Mouse (Mus musculus) ES-Bruce4 (cell line): ENCODE data around the gene Trmt1l. TPM values are rescaled to one million over a fixed set of nuclear protein-coding genes. Genes with fewer than 3 reads are reported as not detected.

Source experiments
- H3K27ac ChIP-seq: 2 replicates; pipeline ENCODE4 v1.5.1; 2012; ENCODE audit warnings: low read length, inconsistent platforms; ENCODE audit not compliant: insufficient read depth
- H3K27me3 ChIP-seq: 2 replicates; pipeline ENCODE4 v1.6.1; 2012; ENCODE audit warnings: mild to moderate bottlenecking, low read length, inconsistent platforms; ENCODE audit not compliant: control insufficient read depth, poor library complexity, insufficient read depth, severe bottlenecking
- H3K36me3 ChIP-seq: 2 replicates; pipeline ENCODE4 v1.6.1; 2012; ENCODE audit warnings: inconsistent platforms, mild to moderate bottlenecking, low read length, moderate library complexity; ENCODE audit not compliant: control insufficient read depth, poor library complexity, insufficient read depth, severe bottlenecking
- H3K4me1 ChIP-seq: one replicate; pipeline ENCODE4 v1.8.1; 2011; ENCODE audit warnings: low read length; ENCODE audit not compliant: control insufficient read depth, insufficient read depth
- H3K4me3 ChIP-seq: 2 replicates; pipeline ENCODE4 v1.5.1; 2011; ENCODE audit warnings: low read depth, mild to moderate bottlenecking, low read length
- H3K9ac ChIP-seq: 2 replicates; pipeline ENCODE4 v1.6.1; 2012; ENCODE audit warnings: low read depth, mild to moderate bottlenecking, inconsistent platforms; ENCODE audit not compliant: poor library complexity, severe bottlenecking
- H3K9me3 ChIP-seq: replicated peaks from 2 replicates; pipeline ENCODE4 v1.6.1; 2012; ENCODE audit warnings: mild to moderate bottlenecking, low read length, inconsistent platforms; ENCODE audit not compliant: control insufficient read depth, poor library complexity, insufficient read depth, severe bottlenecking
- CTCF ChIP-seq: IDR thresholded peaks from one replicate; pipeline ENCODE4 v1.8.1; 2011; ENCODE audit warnings: low read depth, low read length
- EP300 ChIP-seq: IDR thresholded peaks from 2 replicates; pipeline ENCODE4 v1.6.1; 2011; ENCODE audit warnings: low read depth, low read length; ENCODE audit not compliant: insufficient read depth
- POLR2A ChIP-seq: IDR thresholded peaks from one replicate; pipeline ENCODE4 v1.8.1; 2011; ENCODE audit warnings: low read length; ENCODE audit not compliant: insufficient read depth
- polyA plus RNA-seq: library from polyadenylated mRNA; stranded (reverse); fragments of >200 nt; gene quantifications from 2 replicates; pipeline ENCODE4 v1.2.4, GENCODE M21; 2011; ENCODE audit warnings: low read depth; ENCODE audit not compliant: missing spikeins, insufficient read depth, insufficient read length

The Trmt1l gene
- polyA plus RNA-seq, 1 experiment = 43.3 TPM

- Histone ChIP-seq H3K27ac (peak overlapping the region; percentile 94), H3K9ac (peak overlapping the region; percentile 95), H3K4me1 (no peaks in the 10 kb centered on the region), H3K9me3 (no peaks in the 10 kb centered on the region), H3K36me3 (peaks cover 6% of the 10 kb centered on the region; the same call in 1 of the 2 replicates), H3K27me3 (no peaks in the 10 kb centered on the region), H3K4me3 (peak overlapping the region; percentile 91)
- TF ChIP-seq EP300 = no peak
- TF ChIP-seq POLR2A = no peak
- no peak for TF ChIP-seq CTCF
These were observed 467 bp upstream of the Trmt1l start for GRCm38 (mm10) chr1:151427888-151428262.

- H3K27me3 ChIP-seq = no peaks in the 10 kb centered on the region
- no peaks in the 10 kb centered on the region for H3K4me1 ChIP-seq
- peaks cover 10% of the 10 kb centered on the region for H3K36me3 ChIP-seq
- no peak for TF ChIP-seq EP300
- no peak for TF ChIP-seq CTCF
- peak overlapping the region; percentile 93 for H3K4me3 ChIP-seq
- H3K9ac ChIP-seq = peak overlapping the region; percentile 94
- 0 out of 2 replicates have a peak overlapping the region, but pooled peaks have one; percentile 46 for H3K27ac ChIP-seq
- H3K9me3 ChIP-seq = no peaks in the 10 kb centered on the region
These were observed 974 bp downstream of the Trmt1l start for GRCm38 (mm10) chr1:151429316-151429715.

- TF ChIP-seq EP300 (no peak), CTCF (no peak), POLR2A (no peak)
- Histone ChIP-seq H3K36me3 (peaks cover 35% of the 10 kb centered on the region), H3K9ac (no peak overlapping the region), H3K4me1 (no peaks in the 10 kb centered on the region), H3K4me3 (no peak overlapping the region), H3K27ac (no peak overlapping the region), H3K9me3 (no peaks in the 10 kb centered on the region), H3K27me3 (no peaks in the 10 kb centered on the region)
These were observed 7.1 kb downstream of the Trmt1l start for GRCm38 (mm10) chr1:151435431-151435830.

- H3K9me3 ChIP-seq = no peaks in the 10 kb centered on the region
- TF ChIP-seq CTCF = no peak
- no peak for TF ChIP-seq POLR2A
- TF ChIP-seq EP300 = no peak
- H3K27me3 ChIP-seq = no peaks in the 10 kb centered on the region
- no peak overlapping the region for H3K9ac ChIP-seq
- no peak overlapping the region for H3K27ac ChIP-seq
- peaks cover 23% of the 10 kb centered on the region for H3K36me3 ChIP-seq
- no peak overlapping the region for H3K4me3 ChIP-seq
- H3K4me1 ChIP-seq = no peaks in the 10 kb centered on the region
These were observed 21.5 kb downstream of the Trmt1l start for GRCm38 (mm10) chr1:151449866-151450265.

GRCm38 (mm10) chr1:151450851-151451250, 22.5 kb downstream of the Trmt1l start:
- no peak overlapping the region for H3K9ac ChIP-seq
- TF ChIP-seq CTCF (no peak), POLR2A (no peak), EP300 (no peak)
- no peak overlapping the region for H3K27ac ChIP-seq
- H3K4me1 ChIP-seq = no peaks in the 10 kb centered on the region
- no peaks in the 10 kb centered on the region for H3K9me3 ChIP-seq
- H3K4me3 ChIP-seq = no peak overlapping the region
- H3K36me3 ChIP-seq = peaks cover 15% of the 10 kb centered on the region
- no peaks in the 10 kb centered on the region for H3K27me3 ChIP-seq

- H3K36me3 ChIP-seq = peaks cover 14% of the 10 kb centered on the region
- H3K27me3 ChIP-seq = no peaks in the 10 kb centered on the region
- no peaks in the 10 kb centered on the region for H3K9me3 ChIP-seq
- H3K4me3 ChIP-seq = no peak overlapping the region
- no peak overlapping the region for H3K9ac ChIP-seq
- no peaks in the 10 kb centered on the region for H3K4me1 ChIP-seq
- no peak for TF ChIP-seq CTCF
- no peak for TF ChIP-seq EP300
- no peak for TF ChIP-seq POLR2A
- no peak overlapping the region for H3K27ac ChIP-seq
These were observed 23.6 kb downstream of the Trmt1l start for GRCm38 (mm10) chr1:151451946-151452345.
